Mouse (Mus musculus) gastrocnemius, postnatal 36 days (tissue): ENCODE results near the gene Tnni3. TPM values are rescaled to one million over a fixed set of nuclear protein-coding genes. Genes with fewer than 3 reads are reported as not detected.

ENCODE experiments used
- DNase-seq, 2 experiments: peaks; one replicate each; pipeline ENCODE4 v3.0.0; 2022
- intact Hi-C: fragments of 180-260 bp; cut with DNase I; formaldehyde crosslinking; loops from one replicate; pipeline ENCODE4 v1.15.1; 2025
- total RNA-seq, 2 experiments: library from RNA; stranded (reverse); gene quantifications; 2 replicates each; pipeline ENCODE4 v1.2.3; 2021

Tnni3 gene
- total RNA-seq, 2 experiments from 2014 or later: 0.44 to 0.64 TPM

- intact Hi-C loops: no loop called here
- DNase-seq: no peak
Measured at GRCm38 (mm10) chr7:4522292-4522691, 1.7 kb downstream of the Tnni3 start.

DNA sequence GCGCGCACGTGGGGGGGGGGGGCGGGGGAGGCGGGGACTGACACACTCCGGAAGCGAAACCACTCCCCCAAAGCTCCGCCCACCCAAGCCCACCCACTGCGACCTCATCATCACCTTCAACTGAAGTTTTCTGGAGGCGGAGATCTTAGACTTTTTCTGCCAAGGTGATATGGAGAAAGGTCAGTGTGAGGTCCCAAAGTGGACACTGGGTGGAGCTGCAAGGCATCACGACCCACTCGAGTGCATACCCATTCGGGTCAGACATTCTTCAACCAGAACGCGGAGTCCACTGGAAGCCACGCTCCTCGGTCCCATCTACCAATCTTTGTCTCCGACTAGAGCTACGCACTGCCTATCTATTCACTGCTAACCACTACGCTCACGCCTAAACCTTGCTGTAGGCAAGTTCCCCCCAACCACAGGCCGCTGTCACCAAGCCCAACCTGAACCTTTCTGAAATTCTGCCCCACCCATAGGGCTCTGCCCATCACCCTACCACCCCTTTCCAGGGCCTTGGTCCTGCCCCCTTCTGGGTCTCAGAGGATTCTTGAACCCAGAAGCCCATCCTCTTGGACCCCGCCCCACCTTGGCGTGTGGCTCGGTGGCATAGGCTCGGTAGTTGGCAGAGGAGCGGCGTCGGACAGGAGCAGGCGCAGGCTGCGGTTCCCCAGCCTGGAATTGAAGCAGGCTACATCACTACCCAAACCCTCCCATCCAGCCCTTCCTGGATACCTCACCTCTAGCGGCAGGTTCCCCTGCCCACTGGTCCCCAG lies 2.6 kb downstream of the Tnni3 start:
- no peak for DNase-seq
- intact Hi-C loops: no loop called here

DNA sequence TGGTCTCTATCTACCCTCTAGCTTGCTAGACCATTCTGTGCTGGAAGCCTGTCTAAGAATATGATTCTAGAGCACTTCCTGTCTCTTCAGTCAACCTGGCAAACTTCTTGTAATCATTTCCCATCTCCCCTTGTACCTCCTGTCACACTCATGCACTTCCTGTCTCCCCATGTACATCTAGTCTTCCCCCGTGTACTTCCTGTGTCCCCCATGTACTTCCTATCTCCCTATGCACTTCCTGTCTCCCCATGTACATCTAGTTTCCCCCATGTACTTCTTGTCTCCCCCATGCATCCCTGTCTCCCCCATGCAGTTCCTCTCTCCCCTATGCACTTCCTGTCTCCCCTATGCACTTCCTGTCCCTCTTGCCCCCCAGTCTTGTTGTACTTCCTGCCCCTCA lies 5.5 kb downstream of the Tnni3 start:
- no peak for DNase-seq
- intact Hi-C loops: no loop called here

GRCm38 (mm10) chr7:4516332-4517050 lies 7.5 kb downstream of the Tnni3 start, which contains the start of gene Tnnt1:
TSS of gene Tnnt1 (minus strand) at chr7:4516382.
- no peak for DNase-seq
- intact Hi-C loops: no loop called here

DNA sequence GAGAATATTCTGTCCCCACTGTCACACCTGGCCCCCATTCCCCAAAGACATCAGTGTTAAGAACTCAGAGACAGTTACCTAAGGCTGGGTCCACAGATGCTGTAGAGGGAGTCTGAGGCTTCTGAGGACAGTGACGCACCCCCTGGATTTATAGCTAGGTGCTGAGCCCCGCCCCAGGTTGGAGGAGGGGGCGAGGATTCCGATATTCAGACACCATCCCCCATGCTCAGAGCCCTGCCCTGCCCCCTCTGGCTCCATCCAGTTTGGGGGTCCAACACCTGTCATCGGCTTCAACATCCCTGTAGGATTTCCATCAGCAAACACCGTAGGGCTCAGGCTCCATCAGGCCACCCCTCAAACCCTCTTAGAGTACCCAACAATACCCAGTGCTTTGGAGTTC lies 8.2 kb downstream of the Tnni3 start:
- no peak for DNase-seq
- intact Hi-C loops: no loop called here

GRCm38 (mm10) chr7:4513829-4514712 lies 10.0 kb downstream of the Tnni3 start:
- intact Hi-C loops: no loop called here
- DNase-seq: no peak

GRCm38 (mm10) chr7:4513236-4513635 lies 10.8 kb downstream of the Tnni3 start:
- intact Hi-C loops: no loop called here
- no peak for DNase-seq

GRCm38 (mm10) chr7:4511489-4512224 lies 12.4 kb downstream of the Tnni3 start:
- DNase-seq: no peak
- intact Hi-C loops: no loop called here

- intact Hi-C loops: loop anchor here (10.0 kb wide), 1 partner anchor 365 kb away; no protein-coding TSS in a partner anchor
- DNase-seq: peak in 1 of 2 experiments; percentile 57
Measured at GRCm38 (mm10) chr7:4509863-4510608, 14.0 kb downstream of the Tnni3 start.

- intact Hi-C loops: loop anchor here (10.0 kb wide), 1 partner anchor 364 kb away; no protein-coding TSS in a partner anchor
- no peak for DNase-seq
Measured at GRCm38 (mm10) chr7:4508739-4509116, 15.3 kb downstream of the Tnni3 start.

DNA sequence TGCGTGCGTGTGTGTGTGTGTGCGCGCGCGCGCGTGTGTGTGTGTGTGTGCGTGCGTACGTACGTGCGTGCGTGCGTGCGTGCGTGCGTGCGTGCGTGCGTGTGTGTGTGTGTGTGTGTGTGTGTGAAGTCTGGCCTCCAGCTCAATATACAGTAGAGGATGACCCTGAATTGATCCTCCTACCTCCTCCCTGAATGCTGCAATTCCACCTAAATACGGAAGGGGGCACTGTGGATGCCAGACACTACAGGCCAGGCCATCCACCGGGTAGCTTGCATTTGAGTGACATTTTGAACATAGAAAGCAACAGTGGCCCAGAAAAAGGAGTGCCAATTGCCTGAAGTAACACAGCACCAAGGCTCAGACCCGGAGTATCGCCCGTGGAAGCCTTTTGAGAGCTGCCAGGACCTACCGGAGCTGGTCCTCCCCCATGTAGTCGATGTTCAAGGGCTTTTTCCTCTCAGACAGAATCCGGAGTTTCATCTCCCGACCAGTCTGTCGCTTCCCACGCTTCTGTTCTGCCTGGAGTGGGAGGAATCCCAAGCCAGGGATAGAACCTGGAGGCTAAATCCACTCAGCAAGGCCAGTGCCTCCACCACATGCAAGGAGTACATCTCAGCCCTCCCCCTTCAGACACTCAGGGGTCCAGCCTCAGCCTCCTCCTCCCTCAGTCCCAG lies 15.8 kb downstream of the Tnni3 start:
- no peak for DNase-seq
- intact Hi-C loops: loop anchor here (10.0 kb wide), 1 partner anchor 363 kb away; no protein-coding TSS in a partner anchor

GRCm38 (mm10) chr7:4507220-4507619 lies 16.8 kb downstream of the Tnni3 start:
- DNase-seq: no peak
- intact Hi-C loops: loop anchor here (10.0 kb wide), 1 partner anchor 362 kb away; no protein-coding TSS in a partner anchor

DNA sequence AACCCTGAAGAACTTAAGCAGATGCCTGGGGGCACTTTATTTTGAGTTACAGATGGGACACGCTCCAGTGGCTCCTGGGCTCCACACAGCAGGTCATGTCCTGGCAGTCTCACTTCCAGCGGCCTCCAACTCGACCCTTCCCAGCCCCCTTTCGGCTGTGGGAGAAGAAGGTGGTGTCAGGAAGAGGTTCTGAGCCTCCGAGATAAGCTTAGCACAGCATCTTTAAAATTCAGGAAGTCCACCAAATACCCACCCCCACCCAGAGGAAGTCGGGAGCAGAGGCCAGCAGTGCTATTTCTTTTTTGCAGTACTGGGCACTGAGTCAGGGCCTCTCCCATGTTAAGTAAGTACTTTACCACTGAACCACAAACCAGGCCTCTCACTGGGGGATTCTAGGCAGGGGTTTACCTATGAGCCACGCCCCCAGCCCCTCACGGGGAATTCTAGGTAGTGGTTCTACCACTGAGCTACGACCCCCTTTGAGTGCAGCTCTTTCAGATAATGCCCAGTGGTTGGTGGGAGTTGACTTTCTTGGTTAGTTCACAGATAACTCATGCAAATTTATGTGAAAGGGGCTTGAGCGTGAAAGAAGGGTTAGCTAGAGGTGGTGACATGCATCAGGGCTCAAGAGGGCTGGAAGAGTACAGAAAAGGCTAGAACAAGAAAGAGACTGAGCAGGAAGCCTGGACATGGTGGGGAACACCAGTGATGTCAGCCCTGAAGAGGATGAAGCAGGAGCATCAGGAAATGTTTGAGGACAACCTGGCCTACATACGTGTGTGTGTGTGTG lies 19.2 kb downstream of the Tnni3 start:
- intact Hi-C loops: loop anchor here (10.0 kb wide), 1 partner anchor 360 kb away; no protein-coding TSS in a partner anchor

GRCm38 (mm10) chr7:4503858-4504257 lies 20.2 kb downstream of the Tnni3 start:
- intact Hi-C loops: loop anchor here (10.0 kb wide), 1 partner anchor 359 kb away; no protein-coding TSS in a partner anchor
- no peak for DNase-seq

More for the DNA sequence above, 19.2 kb downstream of the Tnni3 start:
- DNase-seq: no peak

- intact Hi-C loops: loop anchor here (10.0 kb wide), 1 partner anchor 358 kb away; no protein-coding TSS in a partner anchor
- no peak for DNase-seq
Measured at GRCm38 (mm10) chr7:4503100-4503499, 20.9 kb downstream of the Tnni3 start.

- DNase-seq: no peak
- intact Hi-C loops: loop anchor here (10.0 kb wide), 1 partner anchor 358 kb away; no protein-coding TSS in a partner anchor
Measured at GRCm38 (mm10) chr7:4502421-4503090, 21.5 kb downstream of the Tnni3 start.
